Mouse (Mus musculus): Measurements from ENCODE around the gene Hnrnpm. TPM values are rescaled to one million over a fixed set of nuclear protein-coding genes. Genes with fewer than 3 reads are reported as not detected.

The Hnrnpm gene
- polyA plus RNA-seq, 1 experiment, result 68.2 TPM

DNA sequence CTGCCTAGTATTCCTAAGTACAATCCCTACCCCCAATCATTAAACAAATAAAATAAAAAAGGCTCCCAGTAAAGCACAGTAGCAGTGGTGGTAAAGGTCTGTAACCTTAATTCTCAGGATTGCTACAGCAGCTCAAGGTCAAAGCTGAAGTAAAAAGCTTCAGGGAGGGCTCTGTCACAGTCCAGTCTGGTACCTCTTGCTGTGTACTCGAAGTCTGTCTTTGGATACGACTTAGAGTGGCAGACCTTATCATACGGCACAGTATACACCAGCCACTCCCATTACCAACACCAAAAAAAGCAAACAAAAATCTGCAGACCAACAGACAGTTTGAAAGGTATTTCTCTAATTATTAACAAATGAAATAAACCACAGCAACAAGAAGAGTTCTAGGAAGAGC, 19.8 kb downstream of the Hnrnpm start:
- H3K27me3 ChIP-seq (ENCODE audit: control insufficient read depth, insufficient read depth, insufficient read length), result no peaks in the 10 kb centered on the region
- TF ChIP-seq TCF3 (IDR thresholded peaks at IDR 0.05; ENCODE audit: insufficient read length, low read depth) (no peak), POLR2AphosphoS2 (IDR thresholded peaks at IDR 0.05; ENCODE audit: insufficient read length, low read depth) (no peak), MAX (IDR thresholded peaks at IDR 0.05; ENCODE audit: low read depth) (no peak), USF1 (IDR thresholded peaks at IDR 0.05; ENCODE audit: low read depth) (no peak), MYOG (IDR thresholded peaks at IDR 0.05; ENCODE audit: control insufficient read depth in 1 of 3, insufficient read depth in 1 of 3, insufficient read length in 2 of 3, low read depth in 2 of 3) (no peak), CEBPB (IDR thresholded peaks at IDR 0.05; ENCODE audit: insufficient read depth, poor library complexity, severe bottlenecking) (no peak), E2F4 (IDR thresholded peaks at IDR 0.05; ENCODE audit: insufficient read depth) (no peak), MYOD1 (IDR thresholded peaks at IDR 0.05; ENCODE audit: control insufficient read depth in 1 of 3, insufficient read length in 2 of 3, low read depth in 2 of 3) (no peak), SRF (IDR thresholded peaks at IDR 0.05; ENCODE audit: control insufficient read depth, insufficient read length, low read depth) (no peak), POLR2A (IDR thresholded peaks at IDR 0.05; ENCODE audit: insufficient read length, low read depth) (no peak), TCF12 (IDR thresholded peaks at IDR 0.05; ENCODE audit: insufficient read depth, poor library complexity, severe bottlenecking) (no peak), REST (IDR thresholded peaks at IDR 0.05; ENCODE audit: insufficient read depth, insufficient read length) (no peak)
- peaks cover 63% of the 10 kb centered on the region for H3K79me2 ChIP-seq (ENCODE audit: control insufficient read depth, insufficient read depth)
- no peak overlapping the region for H3ac ChIP-seq (ENCODE audit: control insufficient read depth, insufficient read length)
- no peak overlapping the region for H3K4me3 ChIP-seq
- no peak overlapping the region for H3K4me2 ChIP-seq (ENCODE audit: low read depth)
- peaks cover 47% of the 10 kb centered on the region for H3K36me3 ChIP-seq (ENCODE audit: control insufficient read depth, insufficient read depth)

GRCm38 (mm10) chr17:33649781-33650475, 36.7 kb downstream of the Hnrnpm start:
- no peak overlapping the region for H3K4me3 ChIP-seq
- H3K79me2 ChIP-seq (ENCODE audit: control insufficient read depth, insufficient read depth), result peaks cover 5% of the 10 kb centered on the region
- peaks cover 77% of the 10 kb centered on the region for H3K36me3 ChIP-seq (ENCODE audit: control insufficient read depth, insufficient read depth)
- H3ac ChIP-seq (ENCODE audit: control insufficient read depth, insufficient read length), result no peak overlapping the region
- H3K4me2 ChIP-seq (ENCODE audit: low read depth), result no peak overlapping the region
- H3K27me3 ChIP-seq (ENCODE audit: control insufficient read depth, insufficient read depth, insufficient read length), result no peaks in the 10 kb centered on the region
- TF ChIP-seq CEBPB (IDR thresholded peaks at IDR 0.05; ENCODE audit: insufficient read depth, poor library complexity, severe bottlenecking) (no peak), E2F4 (IDR thresholded peaks at IDR 0.05; ENCODE audit: insufficient read depth) (no peak), POLR2AphosphoS2 (IDR thresholded peaks at IDR 0.05; ENCODE audit: insufficient read length, low read depth) (no peak), USF1 (IDR thresholded peaks at IDR 0.05; ENCODE audit: low read depth) (no peak), POLR2A (IDR thresholded peaks at IDR 0.05; ENCODE audit: insufficient read length, low read depth) (no peak), REST (IDR thresholded peaks at IDR 0.05; ENCODE audit: insufficient read depth, insufficient read length) (no peak), MYOD1 (IDR thresholded peaks at IDR 0.05; ENCODE audit: control insufficient read depth in 1 of 3, insufficient read length in 2 of 3, low read depth in 2 of 3) (no peak), TCF3 (IDR thresholded peaks at IDR 0.05; ENCODE audit: insufficient read length, low read depth) (no peak), MYOG (IDR thresholded peaks at IDR 0.05; ENCODE audit: control insufficient read depth in 1 of 3, insufficient read depth in 1 of 3, insufficient read length in 2 of 3, low read depth in 2 of 3) (no peak), MAX (IDR thresholded peaks at IDR 0.05; ENCODE audit: low read depth) (no peak), TCF12 (IDR thresholded peaks at IDR 0.05; ENCODE audit: insufficient read depth, poor library complexity, severe bottlenecking) (no peak), SRF (IDR thresholded peaks at IDR 0.05; ENCODE audit: control insufficient read depth, insufficient read length, low read depth) (no peak)

GRCm38 (mm10) chr17:33645073-33645472, 41.6 kb downstream of the Hnrnpm start:
- TF ChIP-seq MYOD1 (IDR thresholded peaks at IDR 0.05; ENCODE audit: control insufficient read depth in 1 of 3, insufficient read length in 2 of 3, low read depth in 2 of 3), result no peak
- TF ChIP-seq E2F4 (IDR thresholded peaks at IDR 0.05; ENCODE audit: insufficient read depth), result no peak
- TF ChIP-seq REST (IDR thresholded peaks at IDR 0.05; ENCODE audit: insufficient read depth, insufficient read length), result no peak
- no peak for TF ChIP-seq CEBPB (IDR thresholded peaks at IDR 0.05; ENCODE audit: insufficient read depth, poor library complexity, severe bottlenecking)
- TF ChIP-seq POLR2A (IDR thresholded peaks at IDR 0.05; ENCODE audit: insufficient read length, low read depth), result no peak
- H3K4me3 ChIP-seq, result no peak overlapping the region
- no peak overlapping the region for H3K4me2 ChIP-seq (ENCODE audit: low read depth)
- peaks cover 50% of the 10 kb centered on the region for H3K36me3 ChIP-seq (ENCODE audit: control insufficient read depth, insufficient read depth)
- no peaks in the 10 kb centered on the region for H3K27me3 ChIP-seq (ENCODE audit: control insufficient read depth, insufficient read depth, insufficient read length)
- no peaks in the 10 kb centered on the region for H3K79me2 ChIP-seq (ENCODE audit: control insufficient read depth, insufficient read depth)
- no peak overlapping the region for H3ac ChIP-seq (ENCODE audit: control insufficient read depth, insufficient read length)

DNA sequence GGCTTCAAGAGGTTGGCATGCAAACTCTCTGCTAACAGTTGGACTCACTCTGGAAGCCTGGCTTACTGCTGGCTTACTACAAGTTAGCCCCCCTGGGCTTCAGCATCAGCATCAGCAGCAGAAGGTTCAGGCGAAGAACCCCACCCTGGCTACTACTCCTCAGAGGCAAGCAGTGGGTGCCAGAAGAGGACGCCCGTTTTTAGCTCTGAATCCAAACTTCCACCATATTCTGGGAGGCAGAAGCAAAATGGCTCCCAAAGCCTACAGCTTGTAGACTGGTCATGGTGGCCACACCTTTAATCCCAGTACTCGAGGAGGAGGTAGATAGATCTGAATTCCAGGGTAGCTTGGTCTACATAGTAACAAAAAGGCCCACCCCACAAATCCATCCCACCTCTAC, 42.6 kb downstream of the Hnrnpm start:
- TF ChIP-seq MAX (IDR thresholded peaks at IDR 0.05; ENCODE audit: low read depth) (no peak), USF1 (IDR thresholded peaks at IDR 0.05; ENCODE audit: low read depth) (no peak), CEBPB (IDR thresholded peaks at IDR 0.05; ENCODE audit: insufficient read depth, poor library complexity, severe bottlenecking) (no peak), POLR2A (IDR thresholded peaks at IDR 0.05; ENCODE audit: insufficient read length, low read depth) (no peak), SRF (IDR thresholded peaks at IDR 0.05; ENCODE audit: control insufficient read depth, insufficient read length, low read depth) (no peak), E2F4 (IDR thresholded peaks at IDR 0.05; ENCODE audit: insufficient read depth) (no peak), POLR2AphosphoS2 (IDR thresholded peaks at IDR 0.05; ENCODE audit: insufficient read length, low read depth) (no peak), TCF12 (IDR thresholded peaks at IDR 0.05; ENCODE audit: insufficient read depth, poor library complexity, severe bottlenecking) (no peak), MYOD1 (IDR thresholded peaks at IDR 0.05; ENCODE audit: control insufficient read depth in 1 of 3, insufficient read length in 2 of 3, low read depth in 2 of 3) (no peak)
- peaks cover 46% of the 10 kb centered on the region for H3K36me3 ChIP-seq (ENCODE audit: control insufficient read depth, insufficient read depth)
- no peak overlapping the region for H3K4me3 ChIP-seq
- H3ac ChIP-seq (ENCODE audit: control insufficient read depth, insufficient read length), result no peak overlapping the region
- H3K4me2 ChIP-seq (ENCODE audit: low read depth), result no peak overlapping the region
- H3K27me3 ChIP-seq (ENCODE audit: control insufficient read depth, insufficient read depth, insufficient read length), result no peaks in the 10 kb centered on the region
- no peaks in the 10 kb centered on the region for H3K79me2 ChIP-seq (ENCODE audit: control insufficient read depth, insufficient read depth)
